Mouse (Mus musculus) thymus, postnatal 4 days (tissue): ENCODE measurements around the gene Ddc.

ENCODE experiments used
- DNase-seq: peaks from one replicate; pipeline ENCODE4 v3.0.0; 2021

The Ddc gene

GRCm38 (mm10) chr11:11777246-11777645 lies 120.7 kb downstream of the Ddc start:
- DNase-seq, result no peak

- DNase-seq, result no peak
Measured at GRCm38 (mm10) chr11:11776822-11777174, 121.1 kb downstream of the Ddc start.

- no peak for DNase-seq
Measured at GRCm38 (mm10) chr11:11776071-11776821, 121.7 kb downstream of the Ddc start.

DNA sequence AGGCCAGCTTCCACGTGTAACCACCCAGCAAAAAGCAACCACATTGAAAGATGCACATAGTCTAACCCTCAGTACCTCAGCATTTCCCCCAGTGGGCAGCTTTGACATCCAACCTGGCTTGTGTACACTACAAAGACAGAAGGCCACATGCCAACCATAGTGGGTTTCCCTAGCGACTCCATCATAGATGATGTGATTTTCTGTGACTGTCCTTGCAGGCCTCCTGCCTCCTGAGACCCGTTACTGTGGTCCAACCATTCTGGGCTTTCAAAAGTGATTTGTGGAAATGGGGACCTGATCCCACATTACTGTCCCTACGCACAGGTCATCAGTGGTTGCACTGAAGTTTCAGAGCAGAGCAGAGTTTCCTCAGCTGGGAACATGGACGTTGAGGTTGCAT lies 123.1 kb downstream of the Ddc start:
- no peak for DNase-seq

DNA sequence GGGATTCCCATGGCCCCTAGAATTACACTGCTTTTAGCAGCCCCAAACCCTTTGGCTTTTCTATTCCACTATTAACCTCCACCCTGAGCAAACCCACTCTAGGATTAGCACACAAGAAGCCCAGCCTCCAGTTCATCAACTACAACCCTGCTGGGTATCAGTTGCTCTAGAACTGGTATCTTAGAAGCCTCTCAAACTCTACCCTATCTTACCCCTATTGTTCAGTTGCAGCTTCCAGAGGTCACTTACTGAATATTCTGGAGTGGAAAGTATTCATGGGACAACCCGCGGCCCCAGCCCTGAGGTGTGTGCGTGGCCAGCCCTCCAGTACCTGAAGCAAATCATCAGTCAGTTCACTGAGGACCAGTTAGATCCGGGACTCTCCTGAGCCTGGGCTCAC lies 123.6 kb downstream of the Ddc start:
- DNase-seq, result no peak

GRCm38 (mm10) chr11:11772196-11772595 lies 125.7 kb downstream of the Ddc start:
- no peak for DNase-seq

GRCm38 (mm10) chr11:11770691-11771090 lies 127.3 kb downstream of the Ddc start:
- DNase-seq, result no peak

GRCm38 (mm10) chr11:11769281-11769680 lies 128.7 kb downstream of the Ddc start:
- no peak for DNase-seq

DNA sequence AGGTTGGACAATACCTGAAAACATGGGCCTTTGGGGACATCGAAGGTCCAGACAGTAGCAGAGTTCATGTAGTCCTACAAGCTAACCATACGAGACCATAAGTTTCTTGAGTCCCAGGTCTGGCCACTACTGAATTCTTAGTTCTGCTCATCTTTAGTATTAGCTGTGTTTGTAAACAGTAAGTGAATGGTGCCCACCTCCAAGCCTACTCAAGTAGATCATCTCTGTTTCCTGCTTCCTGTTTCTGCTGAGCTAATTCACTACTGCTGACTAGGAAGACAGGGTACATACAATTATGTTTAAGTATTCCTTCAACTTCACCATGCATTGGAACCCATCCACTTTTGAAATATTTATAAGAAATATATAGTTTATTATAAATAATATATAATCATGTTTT lies 129.9 kb downstream of the Ddc start:
- DNase-seq, result no peak

DNA sequence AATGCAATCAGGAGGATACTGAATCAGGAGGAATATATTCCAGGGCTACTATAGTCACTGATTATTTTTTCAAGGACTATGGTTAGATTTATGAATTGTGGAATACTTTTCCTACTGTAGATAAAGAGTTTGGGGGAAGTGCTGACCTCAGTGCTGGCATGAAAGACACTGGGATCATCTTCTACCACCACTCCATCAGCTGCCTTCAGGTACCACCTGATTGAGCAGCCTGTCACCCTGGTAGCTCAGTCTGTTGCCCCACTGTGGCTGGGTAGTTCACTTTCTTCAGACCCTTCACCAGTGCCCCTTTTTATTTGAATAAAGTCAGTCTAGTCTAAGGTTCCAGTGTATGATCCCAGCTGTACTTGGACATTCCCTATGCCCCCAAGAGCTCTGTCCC lies 131.2 kb downstream of the Ddc start:
- DNase-seq, result no peak

- DNase-seq, result no peak
Measured at GRCm38 (mm10) chr11:11766105-11766504, 131.8 kb downstream of the Ddc start.

DNA sequence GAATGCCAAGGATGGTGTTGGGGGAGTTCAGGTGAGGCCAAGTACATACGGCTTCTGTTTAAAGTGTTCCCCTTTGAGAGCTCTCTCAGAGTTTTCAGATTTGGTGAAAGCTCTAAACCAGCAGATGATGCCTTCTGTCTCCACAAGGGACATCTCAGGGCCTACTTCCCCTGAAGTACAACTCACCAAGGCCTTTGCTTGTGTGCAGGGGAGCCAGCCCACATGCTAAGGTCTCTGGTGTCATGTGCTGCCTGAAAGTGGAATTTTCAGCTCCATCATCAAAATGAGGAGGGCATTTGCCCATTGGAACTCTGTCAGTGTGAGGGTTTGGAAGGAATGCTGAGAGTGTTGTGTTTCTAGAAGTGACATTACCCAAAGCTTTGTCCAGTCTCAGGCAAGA lies 132.5 kb downstream of the Ddc start:
- no peak for DNase-seq
